Mouse (Mus musculus) right cerebral cortex, postnatal 25 days (tissue): ENCODE measurements around the gene Nfkbib.

Experiments
- DNase-seq: peaks from one replicate; pipeline ENCODE4 v3.0.0; 2022

The Nfkbib gene

DNA sequence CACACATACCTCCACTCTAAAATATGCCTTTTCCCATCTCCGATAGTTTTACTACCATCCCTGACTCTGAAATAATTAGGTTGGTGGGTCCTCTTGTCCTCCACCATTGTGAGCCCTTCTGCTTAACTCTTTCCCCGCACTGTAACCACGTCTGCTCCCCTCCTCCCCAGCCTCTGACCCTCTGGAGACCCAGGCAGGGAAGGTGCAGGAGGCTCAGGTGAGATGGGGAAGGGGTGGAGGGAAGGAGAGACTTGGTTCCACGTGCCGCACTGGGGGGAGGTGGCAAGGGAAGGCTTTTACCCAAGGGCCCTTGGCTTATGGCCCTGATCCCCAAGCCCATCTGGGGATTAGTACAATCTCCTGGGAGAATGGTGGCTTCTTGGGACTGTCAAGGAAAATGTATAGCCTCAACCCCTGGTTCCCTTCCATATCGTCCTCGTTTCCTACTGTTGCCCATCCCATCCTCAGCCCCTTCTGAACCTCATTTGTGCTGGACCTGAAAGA lies at the start of gene Nfkbib:
Gene Nfkbib (minus strand): TSS at position 51 of the 504 bp plus-strand sequence.
- no peak for DNase-seq

DNA sequence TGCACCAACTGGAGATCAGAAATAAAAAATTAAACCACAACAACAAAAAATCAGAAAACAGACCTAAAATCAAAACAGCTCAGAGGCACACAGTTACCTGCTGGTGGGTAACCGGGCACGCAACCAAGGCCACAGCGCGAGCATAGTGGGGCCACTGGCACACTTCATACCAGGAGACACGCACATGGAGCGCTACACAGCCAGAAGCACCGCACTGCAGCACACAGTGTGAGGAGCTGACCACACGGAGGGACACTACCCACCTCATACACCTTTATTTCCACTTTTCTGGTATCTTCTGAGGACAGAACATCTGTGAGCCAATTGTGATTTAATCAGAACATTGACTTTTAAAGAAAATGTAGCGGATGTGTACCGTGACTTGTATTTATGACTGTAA lies 49.6 kb upstream of the Nfkbib start:
- DNase-seq: no peak

DNA sequence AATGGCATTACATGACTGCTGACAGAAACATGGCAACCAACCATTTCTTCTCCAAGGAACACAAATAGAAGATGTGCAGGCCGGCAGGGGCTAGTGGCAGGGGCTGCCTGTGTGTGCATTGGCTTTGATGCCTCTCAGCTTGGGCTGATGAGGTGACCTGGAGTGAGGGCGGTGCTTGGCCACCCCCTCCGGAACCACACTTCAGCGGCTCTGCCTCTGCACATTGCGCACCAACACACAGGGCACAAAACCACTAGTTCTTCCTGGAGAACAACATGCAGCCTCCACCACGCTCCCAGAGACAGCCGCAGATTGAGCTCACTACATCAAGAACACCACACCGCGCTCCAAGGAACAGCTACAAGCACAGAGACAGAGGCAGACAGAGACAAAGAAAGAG lies 48.9 kb upstream of the Nfkbib start:
- DNase-seq: no peak

DNA sequence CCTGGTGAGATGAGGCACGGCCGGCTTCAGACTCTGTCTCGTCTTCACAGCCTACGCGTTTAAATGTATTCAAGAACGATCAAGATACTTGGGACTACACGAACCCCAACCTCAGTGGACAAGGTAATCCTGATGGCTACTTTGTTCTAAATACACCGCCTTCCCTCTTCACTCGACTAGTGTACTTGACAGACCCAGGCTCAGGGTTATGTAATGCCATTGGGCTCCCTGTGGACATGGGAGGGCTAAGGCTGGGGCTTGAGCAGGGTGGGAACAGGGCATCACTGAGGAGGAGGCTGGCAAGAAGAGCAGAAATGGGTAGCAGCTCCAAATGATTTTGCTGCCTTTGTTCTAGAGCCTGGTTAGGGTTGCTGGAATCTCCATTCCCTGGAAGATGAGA lies 47.9 kb upstream of the Nfkbib start:
- DNase-seq: no peak

DNA sequence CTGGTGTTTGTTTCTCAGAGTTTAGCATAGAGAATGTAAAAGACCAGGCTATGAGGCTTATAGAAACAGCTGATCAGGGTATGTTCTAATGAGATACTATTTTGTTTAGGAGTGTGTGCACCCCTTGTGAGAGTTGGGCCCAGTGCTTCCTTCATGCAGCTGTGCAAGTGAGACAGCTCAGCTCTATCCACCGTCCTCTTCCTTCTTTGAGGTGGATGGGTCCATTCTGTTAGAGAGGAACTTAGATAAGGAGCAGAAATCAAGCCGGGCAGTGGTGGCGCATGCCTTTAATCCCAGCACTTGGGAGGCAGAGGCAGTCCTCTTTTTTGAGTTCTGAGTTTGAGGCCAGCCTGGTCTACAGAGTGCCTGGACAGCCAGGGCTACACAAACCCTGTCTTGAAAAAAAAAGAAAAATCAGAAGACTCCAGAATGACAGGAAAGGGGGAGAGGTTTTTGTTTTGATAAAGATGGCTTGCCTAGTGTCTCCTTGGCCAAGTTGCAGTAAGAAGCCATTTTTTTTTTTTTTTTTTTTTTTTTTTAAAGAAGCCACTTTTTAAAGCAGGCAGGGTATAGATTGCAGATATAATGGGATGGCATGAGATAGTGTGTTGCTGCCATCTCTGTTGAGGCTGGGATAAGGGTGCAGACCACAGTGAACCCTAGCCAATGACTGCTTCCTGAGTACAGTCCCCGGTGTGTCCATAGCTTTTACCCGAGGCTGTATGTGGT lies 47.2 kb upstream of the Nfkbib start:
- no peak for DNase-seq

DNA sequence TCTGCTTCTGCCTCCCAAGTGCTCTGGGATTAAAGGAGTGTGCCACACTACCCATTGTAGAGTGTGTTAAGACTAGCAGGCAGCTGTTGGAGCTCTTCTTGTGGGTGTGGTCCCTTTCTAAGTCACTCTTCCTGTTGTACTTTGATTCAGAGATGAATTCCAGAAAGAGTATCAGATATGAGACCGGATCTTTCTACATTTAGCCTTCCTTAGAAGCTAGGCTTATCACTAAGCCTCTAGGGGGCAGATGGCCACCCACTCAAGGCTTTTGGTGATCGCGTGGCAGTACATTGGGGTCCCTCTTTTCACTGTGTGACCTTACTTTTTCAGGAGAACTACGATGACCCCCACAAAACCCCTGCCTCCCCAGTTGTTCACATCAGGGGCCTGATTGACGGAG lies 45.6 kb upstream of the Nfkbib start:
- no peak for DNase-seq

DNA sequence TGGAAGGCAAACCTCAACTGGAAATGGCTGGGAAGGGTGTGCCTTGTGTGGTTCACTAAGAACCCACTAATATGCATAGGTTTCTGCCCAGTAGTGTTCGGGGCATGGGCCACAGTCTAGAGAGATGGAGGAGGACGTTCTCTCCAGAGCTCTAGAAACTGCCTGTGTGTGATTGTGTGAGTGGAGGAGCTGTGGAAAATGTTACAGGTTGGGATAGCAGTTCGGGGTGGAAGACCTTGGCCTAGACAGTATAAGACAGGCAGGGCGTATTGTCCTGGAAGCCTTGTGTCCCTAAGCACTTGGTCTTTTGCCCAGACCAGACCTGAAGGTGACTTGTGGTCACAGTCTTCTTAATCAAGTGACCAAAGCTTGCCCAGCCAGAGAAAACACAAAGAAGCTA lies 45.1 kb upstream of the Nfkbib start:
- DNase-seq: no peak

DNA sequence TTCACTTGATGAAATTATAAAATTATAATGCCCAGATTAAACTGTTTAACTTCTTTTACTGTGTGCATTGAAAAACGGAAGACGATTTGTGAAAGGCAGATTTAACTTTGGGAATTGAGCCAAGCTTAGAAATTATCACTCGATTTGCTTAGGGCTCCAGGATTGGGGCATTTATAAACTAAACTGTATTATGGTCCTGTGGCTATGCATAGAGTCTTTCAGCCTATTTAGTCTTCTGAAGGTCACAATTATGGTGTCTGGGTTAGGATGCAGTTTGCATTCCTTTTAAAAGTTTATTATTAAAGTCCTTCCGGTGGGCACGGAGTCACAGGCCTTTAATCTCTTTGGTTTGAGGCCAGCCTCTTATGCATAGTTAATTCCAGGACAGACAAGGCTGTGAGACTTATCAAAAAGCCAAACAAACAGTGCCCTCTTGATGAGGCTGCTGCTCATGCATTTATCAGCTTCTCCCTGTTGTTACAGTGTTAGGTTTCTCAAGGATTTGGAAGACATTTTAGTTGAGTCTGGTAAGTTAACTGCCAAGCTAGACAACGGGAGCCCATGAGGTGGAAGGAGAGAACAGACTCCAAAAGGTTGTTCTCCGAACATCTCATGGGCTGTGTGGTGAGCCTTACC lies 44.4 kb upstream of the Nfkbib start:
- no peak for DNase-seq

DNA sequence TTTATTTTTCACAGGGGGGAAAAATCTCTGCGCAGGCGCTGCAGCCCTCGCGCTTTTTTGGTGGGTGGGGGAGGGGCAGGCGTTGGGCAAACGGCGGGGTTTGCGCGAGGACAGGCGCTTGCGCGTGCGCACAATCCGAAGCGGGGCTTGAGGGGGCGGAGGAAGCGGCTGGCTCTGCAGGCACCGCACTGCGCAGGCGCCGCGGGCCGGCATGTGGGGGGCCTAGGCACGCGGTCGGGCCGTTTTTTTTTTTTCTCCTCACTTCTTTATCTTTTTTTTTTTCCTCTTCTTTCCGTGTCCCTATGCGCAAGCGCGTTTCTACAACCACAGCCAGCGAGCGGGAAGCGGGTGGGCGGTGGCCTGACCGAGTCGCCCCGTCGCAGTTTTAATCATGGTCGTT lies 43.9 kb upstream of the Nfkbib start:
- peak; percentile 93 for DNase-seq

DNA sequence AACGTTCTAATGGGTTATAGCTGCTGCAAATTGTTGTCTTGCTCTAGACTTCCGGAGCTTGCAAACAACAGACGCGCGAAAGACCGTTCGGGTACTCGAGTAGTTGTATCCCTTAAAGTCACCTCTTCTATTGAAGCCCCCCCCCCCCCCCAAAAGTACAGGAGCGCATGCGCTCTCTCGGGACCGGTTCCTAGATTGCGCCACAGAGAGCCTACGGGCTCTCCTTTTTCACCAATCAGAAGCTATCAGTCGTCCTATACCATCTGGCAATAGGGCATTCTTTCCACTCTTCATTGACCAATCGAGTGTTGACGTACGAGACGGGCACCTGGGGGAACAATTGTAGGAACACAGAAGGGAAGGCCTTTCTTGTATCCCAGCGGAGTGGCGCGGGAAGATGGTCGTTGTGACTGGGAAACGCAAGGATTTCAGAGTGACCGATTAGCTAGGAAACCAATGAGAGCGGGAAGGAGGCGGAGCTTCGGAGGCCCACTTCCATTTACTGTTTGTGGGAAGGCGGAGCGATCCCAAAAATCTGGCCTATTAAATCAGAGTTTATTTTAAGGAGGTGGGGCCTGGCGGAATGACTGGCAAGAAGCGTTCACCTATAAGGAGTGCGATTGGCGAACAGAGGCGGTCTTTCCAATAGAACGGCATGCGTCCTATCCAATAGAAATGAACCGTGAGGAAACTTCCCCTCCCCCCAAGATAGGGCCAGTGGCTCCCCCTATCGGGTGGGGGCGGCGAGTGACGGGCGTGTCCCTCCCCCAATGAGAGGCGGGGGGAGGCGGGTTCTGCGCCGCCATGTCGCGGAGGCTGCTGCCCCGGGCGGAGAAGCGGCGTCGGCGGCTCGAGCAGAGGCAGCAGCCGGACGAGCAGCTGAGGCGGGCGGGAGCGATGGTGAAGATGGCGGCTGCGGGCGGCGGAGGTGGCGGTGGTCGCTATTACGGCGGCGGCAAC lies 43.1 kb upstream of the Nfkbib start:
- peak; percentile 98 for DNase-seq

DNA sequence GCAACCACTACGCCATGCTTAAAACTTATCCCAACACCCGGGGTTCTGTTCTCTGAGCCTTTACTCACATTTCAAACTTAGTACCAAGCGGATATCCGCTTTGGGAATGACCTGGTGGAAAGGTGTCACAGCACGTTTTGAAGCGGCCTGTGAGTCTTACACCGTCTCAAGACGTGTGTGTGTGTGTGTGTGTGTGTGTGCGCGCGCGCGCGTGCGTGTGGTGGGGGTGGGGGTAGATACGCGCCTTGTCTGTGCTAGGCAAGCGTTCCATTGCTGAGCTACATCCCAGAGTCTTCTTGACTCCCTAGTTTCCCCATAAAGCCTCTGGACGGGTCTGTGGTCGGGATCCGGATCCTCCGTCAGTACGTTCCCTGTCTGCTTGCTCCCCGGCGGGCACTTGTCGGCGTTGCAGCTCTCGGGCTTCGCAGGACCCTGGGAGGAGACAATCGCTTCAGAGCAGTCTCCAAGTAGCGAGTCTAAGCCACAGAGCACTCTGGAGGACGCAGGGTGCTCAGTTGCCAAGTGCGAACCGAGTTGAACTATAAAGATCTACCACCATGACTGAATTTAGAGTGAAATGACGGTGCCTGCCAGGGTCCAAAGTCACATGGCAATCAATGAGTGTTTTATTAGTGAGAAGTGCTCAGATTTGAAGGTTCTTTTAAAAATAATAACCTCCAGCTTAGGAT lies 42.2 kb upstream of the Nfkbib start:
- peak; percentile 59 for DNase-seq

DNA sequence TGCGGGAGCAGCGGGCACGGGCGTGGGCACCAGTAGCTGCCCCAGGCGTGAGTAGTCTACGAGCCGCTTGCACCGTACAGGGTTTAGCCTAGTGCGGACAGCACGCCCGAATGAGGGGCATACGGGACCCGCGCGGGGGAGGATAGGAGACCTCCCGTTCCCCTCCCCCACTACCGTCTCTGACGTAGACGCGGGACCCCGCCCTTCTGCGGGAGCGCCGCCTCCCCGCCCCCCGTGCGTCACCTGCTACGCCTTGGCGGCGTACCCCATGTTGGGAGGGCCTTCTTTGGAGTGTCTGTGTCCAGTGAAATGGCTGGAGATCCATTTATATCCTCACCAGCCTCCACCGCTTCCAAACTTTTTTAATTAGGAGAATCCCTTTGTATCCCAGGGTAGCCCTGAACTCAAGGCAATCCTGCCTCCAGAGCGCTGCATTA lies 41.7 kb upstream of the Nfkbib start:
- peak; percentile 95 for DNase-seq

DNA sequence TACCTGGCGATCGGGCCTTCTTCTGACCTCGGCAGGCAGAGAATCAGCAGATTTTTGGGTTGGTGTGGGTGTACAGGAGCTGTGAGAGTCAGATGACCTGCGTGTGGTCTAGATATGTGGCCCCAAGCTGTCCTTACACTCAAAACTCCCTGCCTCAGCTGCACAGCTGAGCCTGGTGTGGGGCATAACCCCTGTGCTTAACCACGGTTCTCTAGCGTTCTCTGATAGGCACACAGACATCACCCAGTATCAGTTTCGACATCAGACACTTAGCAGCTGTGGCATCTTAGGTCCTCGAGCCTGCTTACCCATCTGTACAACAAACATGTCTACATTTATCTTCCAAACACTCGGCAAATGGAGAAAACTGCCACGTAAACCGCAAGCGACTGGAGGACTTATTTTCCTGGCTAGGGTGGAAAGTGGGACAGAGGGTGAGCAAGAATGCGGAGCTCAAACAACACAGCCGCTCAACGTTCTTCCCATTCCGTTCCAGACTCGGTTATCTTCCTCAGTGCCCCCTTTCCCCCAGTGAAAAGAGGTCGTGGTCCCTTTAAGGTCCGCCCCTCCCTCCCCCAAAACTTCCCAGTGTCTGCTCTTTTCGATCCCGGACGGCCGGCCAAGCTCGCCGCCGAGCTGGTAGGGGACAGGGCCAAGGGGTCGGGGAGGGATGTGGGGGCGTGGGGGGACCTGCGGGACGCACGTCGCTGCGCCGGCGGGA lies 41.1 kb upstream of the Nfkbib start, which contains the start of gene Hnrnpl:
Gene Hnrnpl (plus strand): TSS at position 321 of the 721 bp plus-strand sequence.
- DNase-seq: no peak

DNA sequence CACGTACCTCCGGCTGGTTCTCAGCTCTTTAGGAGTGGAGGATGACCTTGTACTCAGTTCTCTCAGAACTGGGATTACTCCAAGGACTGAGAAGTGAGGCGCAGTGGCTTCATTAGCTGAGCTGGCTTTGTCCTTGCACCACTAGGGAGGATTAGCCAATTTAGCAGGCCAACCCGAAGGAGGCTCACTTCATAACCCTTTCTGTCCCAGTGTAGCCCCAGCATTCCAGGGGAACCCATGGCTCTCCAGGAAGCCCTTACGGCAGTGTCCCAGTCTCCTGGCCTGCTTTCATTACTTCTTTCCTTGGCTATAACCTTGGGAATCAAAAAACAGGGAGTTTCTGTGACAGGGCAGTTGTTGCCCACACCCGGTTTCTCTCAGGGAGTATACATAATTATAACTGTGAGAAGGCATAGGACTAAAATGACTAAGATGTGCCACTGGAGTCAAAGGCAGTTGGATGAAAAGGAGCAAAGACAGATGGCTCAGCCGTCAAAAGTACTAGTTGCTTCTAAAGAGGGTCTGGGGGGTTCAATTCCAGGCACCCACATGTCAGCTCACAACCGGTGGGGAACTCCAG lies 40.4 kb upstream of the Nfkbib start:
- DNase-seq: no peak

DNA sequence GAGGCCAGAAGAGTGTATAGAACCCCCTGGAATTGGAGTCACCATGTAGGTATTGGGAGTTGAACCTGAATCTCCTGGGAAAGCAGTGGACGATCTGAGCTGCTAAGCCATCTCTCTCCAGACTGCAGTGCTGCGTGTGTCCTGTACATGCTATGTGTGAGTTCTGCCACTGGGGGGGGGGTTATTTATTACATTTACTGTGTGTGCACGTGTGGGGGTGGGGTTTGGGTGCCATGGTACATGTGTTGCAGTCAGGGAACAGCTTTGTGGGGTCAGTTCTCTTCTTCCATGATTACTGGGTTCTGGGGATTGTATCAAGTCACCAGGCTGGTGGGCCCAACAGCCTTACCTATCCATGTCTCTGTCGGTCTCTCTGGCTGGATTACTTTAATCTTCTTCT lies 39.6 kb upstream of the Nfkbib start:
- DNase-seq: no peak

DNA sequence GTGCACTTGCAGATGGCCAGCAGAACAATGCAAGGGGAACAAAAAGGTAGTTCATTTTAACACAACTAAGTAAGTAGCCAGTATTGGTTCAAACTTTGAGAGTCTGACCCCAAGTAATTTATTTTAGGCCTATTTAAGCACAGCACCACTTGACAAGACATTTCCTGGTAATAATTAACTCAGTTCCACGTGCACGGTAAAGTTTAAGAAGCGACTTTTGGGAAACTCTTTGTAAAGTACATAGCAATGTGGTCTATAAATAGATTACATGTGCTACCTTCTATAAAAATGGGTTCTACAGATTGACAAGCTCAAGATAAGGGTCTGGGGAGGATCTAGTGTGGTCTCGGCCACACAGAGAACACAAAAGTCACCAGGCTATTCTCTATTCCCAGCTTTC lies 36.4 kb upstream of the Nfkbib start:
- DNase-seq: no peak

DNA sequence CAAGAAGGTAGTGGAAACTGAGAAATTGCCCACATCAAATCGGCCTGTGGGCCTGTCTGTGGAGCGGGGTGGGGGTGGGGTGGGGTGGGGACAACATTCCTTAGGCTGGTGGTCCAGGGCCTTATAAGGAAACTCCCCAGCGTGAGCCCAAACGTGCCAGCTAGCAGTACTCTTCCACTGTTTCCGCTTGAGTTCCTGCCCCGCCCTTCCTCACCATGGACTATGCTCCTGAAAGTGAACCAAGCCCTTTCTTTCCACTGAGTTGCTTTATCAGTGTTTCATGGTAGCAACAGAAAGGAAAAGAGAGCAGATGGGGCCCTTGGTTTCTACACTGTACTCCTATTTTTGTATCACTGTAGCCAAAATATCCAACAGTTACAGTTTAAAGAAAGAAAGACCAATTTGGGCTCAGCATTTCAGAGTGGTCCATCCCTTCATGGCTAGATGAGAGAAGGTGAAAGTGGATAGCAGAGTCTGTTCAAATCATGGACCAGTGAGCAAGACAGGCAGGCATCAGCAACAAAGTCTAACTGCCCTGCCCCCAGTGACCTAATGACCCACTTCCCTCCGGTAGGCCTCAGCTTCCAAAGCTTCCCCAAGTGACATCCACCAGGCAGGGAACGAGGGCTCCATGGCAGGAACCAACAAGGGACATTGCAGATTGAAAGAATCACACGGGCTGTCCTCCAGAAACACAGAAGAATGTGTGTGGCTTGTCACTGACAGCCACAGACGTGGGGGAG lies 35.7 kb upstream of the Nfkbib start:
- DNase-seq: no peak

DNA sequence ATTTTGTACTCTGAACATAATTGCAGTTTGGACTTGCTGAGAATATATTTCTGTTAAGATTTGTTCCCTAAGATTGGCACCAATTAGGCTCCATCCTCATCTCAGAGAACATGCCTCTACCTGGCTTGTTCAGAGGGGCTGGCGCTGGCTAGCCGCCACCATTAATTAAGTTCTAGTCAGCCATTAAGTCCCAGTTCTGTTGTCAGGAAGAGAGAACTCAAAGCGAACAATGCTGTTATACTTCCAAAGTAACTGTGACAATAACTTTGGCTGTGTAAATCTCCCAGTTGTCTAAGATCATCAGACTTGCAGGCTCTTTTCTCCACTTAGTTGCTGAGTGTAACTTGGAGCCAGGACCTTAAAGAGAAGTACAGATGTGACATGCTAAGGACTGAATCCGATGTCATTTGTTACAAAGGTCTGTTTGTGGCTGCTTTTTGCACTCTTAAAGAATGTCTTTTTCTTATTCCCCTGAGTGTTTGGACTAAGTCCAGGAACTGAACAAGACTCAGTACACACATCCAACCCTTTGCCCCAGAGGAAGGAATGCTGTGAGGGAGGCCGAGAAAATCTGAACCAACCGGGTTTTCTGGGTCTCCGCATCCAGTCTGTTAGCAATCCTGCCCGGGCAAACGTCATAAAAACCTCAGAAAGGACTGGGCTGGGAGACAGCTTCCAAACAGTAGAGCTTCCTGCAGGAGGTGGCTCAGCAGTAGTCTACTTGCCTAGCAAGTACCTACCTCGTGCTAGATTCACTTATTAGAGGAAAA lies 34.8 kb upstream of the Nfkbib start:
- no peak for DNase-seq

DNA sequence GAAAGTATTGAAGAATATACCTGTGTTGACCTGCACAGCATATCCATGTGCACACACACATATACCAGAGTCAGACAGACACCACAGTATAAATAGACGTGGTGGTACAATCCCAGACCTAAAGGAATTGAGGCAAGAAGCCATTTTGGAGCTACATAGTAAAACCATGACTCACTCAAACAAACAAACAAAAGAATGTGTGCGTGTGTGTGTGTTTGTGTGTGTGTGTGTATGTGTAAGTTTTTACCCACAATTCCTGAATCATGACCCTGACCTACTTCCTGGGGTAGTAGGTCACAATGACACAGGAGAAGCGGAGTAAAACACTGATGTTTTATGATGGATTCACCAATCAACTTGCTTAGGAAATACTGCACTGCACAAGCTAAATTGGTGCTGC lies 34.1 kb upstream of the Nfkbib start:
- DNase-seq: no peak

DNA sequence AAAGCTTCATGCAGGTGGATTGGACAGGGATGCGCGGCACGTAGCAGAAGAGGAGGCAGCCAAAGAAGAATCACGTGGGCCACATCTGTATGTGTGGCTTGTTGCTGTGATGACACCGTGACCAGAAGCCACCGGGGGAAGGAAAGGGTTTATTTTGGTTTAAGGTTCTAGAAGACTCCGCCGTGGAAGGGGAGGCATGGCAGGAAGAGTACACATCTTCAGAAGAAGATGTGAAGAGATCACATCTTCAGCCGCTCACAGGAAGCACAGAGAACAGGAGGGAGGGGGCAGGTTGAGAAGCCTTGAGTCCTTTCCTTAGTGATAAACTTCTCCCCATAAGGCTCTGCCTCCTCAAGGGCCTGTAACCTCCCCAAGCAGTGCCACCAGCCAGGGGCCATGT lies 32.7 kb upstream of the Nfkbib start:
- DNase-seq: no peak
